Mouse (Mus musculus) neural tube, embryonic 10.5 days (tissue): ENCODE data around the gene Boc.

Source experiments
- DNase-seq: peaks from one replicate; pipeline ENCODE4 v3.0.0-alpha.2; 2017; ENCODE audit warnings: low spot score; ENCODE audit errors: extremely low spot score

Gene Boc

GRCm38 (mm10) chr16:44553861-44554260 is 4.8 kb downstream of the Boc start:
- DNase-seq, result no peak

- no peak for DNase-seq
Observed at GRCm38 (mm10) chr16:44552726-44553125, 6.0 kb downstream of the Boc start.

GRCm38 (mm10) chr16:44552036-44552435 is 6.7 kb downstream of the Boc start:
- DNase-seq, result no peak

- no peak for DNase-seq
Observed at GRCm38 (mm10) chr16:44551491-44551890, 7.2 kb downstream of the Boc start.

GRCm38 (mm10) chr16:44550843-44551242 is 7.9 kb downstream of the Boc start:
- no peak for DNase-seq

- DNase-seq, result no peak
Observed at GRCm38 (mm10) chr16:44549867-44550679, 8.6 kb downstream of the Boc start.

- DNase-seq, result no peak
Observed at GRCm38 (mm10) chr16:44549381-44549780, 9.3 kb downstream of the Boc start.

GRCm38 (mm10) chr16:44547976-44548375 is 10.7 kb downstream of the Boc start:
- DNase-seq, result no peak

- DNase-seq, result no peak
Observed at GRCm38 (mm10) chr16:44546831-44547230, 11.9 kb downstream of the Boc start.

- DNase-seq, result no peak
Observed at GRCm38 (mm10) chr16:44545939-44546338, 12.8 kb downstream of the Boc start.

- DNase-seq, result no peak
Observed at GRCm38 (mm10) chr16:44545153-44545552, 13.5 kb downstream of the Boc start.

GRCm38 (mm10) chr16:44543098-44543497 is 15.6 kb downstream of the Boc start:
- DNase-seq, result peak; percentile 32

- DNase-seq, result no peak
Observed at GRCm38 (mm10) chr16:44542029-44542690, 16.5 kb downstream of the Boc start.

GRCm38 (mm10) chr16:44539611-44540010 is 19.1 kb downstream of the Boc start:
- no peak for DNase-seq

GRCm38 (mm10) chr16:44538401-44539395 is 20.0 kb downstream of the Boc start:
- no peak for DNase-seq

GRCm38 (mm10) chr16:44534122-44534521 is 24.6 kb downstream of the Boc start:
- DNase-seq, result peak; percentile 23

GRCm38 (mm10) chr16:44533522-44533921 is 25.2 kb downstream of the Boc start:
- DNase-seq, result no peak

GRCm38 (mm10) chr16:44532851-44533250 is 25.8 kb downstream of the Boc start:
- no peak for DNase-seq

- peak; percentile 56 for DNase-seq
Observed at GRCm38 (mm10) chr16:44531239-44531797, 27.4 kb downstream of the Boc start.

GRCm38 (mm10) chr16:44530829-44531228 is 27.9 kb downstream of the Boc start:
- peak; percentile 91 for DNase-seq

- no peak for DNase-seq
Observed at GRCm38 (mm10) chr16:44530191-44530590, 28.5 kb downstream of the Boc start.
